ENCODE assay signal across 11 mouse cellular contexts in the genomic region with DNA sequence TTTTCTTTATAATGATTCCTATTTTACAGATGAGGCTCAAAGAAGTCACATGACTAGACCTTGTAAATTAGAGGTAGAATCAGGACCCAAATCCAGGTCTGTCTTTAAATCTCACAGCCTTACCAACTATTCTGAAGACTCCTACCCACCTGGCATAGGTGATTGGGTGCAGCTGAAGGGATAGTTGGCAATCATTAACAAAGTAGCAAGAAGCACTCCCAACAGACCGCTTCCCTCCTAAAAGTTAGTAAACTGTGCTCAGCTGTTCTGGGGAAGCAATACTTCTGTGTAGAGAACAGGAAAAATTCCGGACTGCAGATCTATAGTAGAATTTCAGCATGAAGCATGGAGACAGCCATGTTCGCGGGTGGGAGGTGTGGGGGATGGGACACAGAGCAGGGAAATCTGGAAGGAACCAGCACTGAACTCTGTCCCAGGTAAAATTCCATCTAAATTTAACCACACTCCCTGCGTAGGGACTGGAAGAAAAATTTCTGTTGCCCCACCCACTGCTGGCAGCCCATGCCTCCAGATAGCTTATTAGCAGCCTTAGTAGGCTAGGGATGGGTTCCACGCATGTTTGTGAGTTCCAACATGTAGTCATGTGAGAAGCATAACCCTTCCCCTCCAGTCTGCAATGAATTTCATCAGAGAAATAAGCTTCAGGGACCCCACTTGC. TPM values are rescaled to one million over a fixed set of nuclear protein-coding genes. Genes with fewer than 3 reads are reported as not detected.
DNase-seq lines count a peak whose midpoint lies in the region; ATAC-seq and TF ChIP-seq lines count a peak whose summit lies in the region.
"Had no signal": no experiment of that assay in that cellular context is flagged by ENCODE, and none has a peak within 500 bp of the region (broad histone marks: within the 10 kb centered on the region; RNA-seq: fewer than 3 reads in every experiment).

No protein-coding gene starts in this region.

- no peak for TF ChIP-seq EP300 in liver, embryonic 14.5 days (IDR thresholded peaks at IDR 0.05; ENCODE audit: low read depth)

- peak overlapping the region; percentile 49; the same call in 1 of the 2 replicates for H3K27ac ChIP-seq in embryonic facial prominence, embryonic 13.5 days
- no peak overlapping the region for H3K27ac ChIP-seq in embryonic facial prominence, embryonic 10.5 days (replicated peaks)
- peak overlapping the region; percentile 58 for H3K27ac ChIP-seq in intestine, embryonic 16.5 days (ENCODE audit: low read length)
- no peak overlapping the region for H3K27ac ChIP-seq in liver, embryonic 14.5 days
- H3K27ac ChIP-seq: forebrain, embryonic 12.5 days had no signal

- H3K27me3 ChIP-seq in embryonic facial prominence, embryonic 13.5 days = peaks cover 5% of the 10 kb centered on the region; the same call in 1 of the 2 replicates
- H3K27me3 ChIP-seq in embryonic facial prominence, embryonic 10.5 days (replicated peaks; ENCODE audit: low read depth, poor library complexity, severe bottlenecking) = peaks cover 34% of the 10 kb centered on the region
- no peaks in the 10 kb centered on the region for H3K27me3 ChIP-seq in intestine, embryonic 16.5 days (replicated peaks; ENCODE audit: control insufficient read depth, insufficient read depth, low read length)
- no peaks in the 10 kb centered on the region for H3K27me3 ChIP-seq in liver, embryonic 14.5 days (ENCODE audit: control insufficient read depth, insufficient read depth, low read length)
- H3K27me3 ChIP-seq: forebrain, embryonic 12.5 days had no signal

- H3K36me3 ChIP-seq in embryonic facial prominence, embryonic 13.5 days = no peaks in the 10 kb centered on the region
- no peaks in the 10 kb centered on the region for H3K36me3 ChIP-seq in embryonic facial prominence, embryonic 10.5 days (replicated peaks)
- H3K36me3 ChIP-seq in intestine, embryonic 16.5 days (ENCODE audit: control insufficient read depth, insufficient read depth, low read length) = no peaks in the 10 kb centered on the region
- H3K36me3 ChIP-seq in liver, embryonic 14.5 days (replicated peaks; ENCODE audit: control insufficient read depth, insufficient read depth, low read depth) = no peaks in the 10 kb centered on the region
- H3K36me3 ChIP-seq: forebrain, embryonic 12.5 days had no signal

- H3K9ac ChIP-seq in embryonic facial prominence, embryonic 13.5 days = no peak overlapping the region
- H3K9ac ChIP-seq in intestine, embryonic 16.5 days (ENCODE audit: low read depth, low read length) = no peak overlapping the region
- H3K9ac ChIP-seq in liver, embryonic 14.5 days (replicated peaks) = no peak overlapping the region
- H3K9ac ChIP-seq: forebrain, embryonic 12.5 days; lung, embryonic 14.5 days had no signal

- H3K4me3 ChIP-seq in embryonic facial prominence, embryonic 13.5 days = no peak overlapping the region
- no peak overlapping the region for H3K4me3 ChIP-seq in embryonic facial prominence, embryonic 10.5 days
- peak overlapping the region; percentile 15 for H3K4me3 ChIP-seq in intestine, embryonic 16.5 days (ENCODE audit: low read length)
- H3K4me3 ChIP-seq in liver, embryonic 14.5 days (ENCODE audit: insufficient read depth in 1 of 2, low read depth in 2 of 2, low read length in 2 of 2) = no peak overlapping the region
- H3K4me3 ChIP-seq: forebrain, embryonic 12.5 days had no signal

- H3K4me2 ChIP-seq in embryonic facial prominence, embryonic 13.5 days = no peak overlapping the region
- H3K4me2 ChIP-seq in intestine, embryonic 16.5 days (ENCODE audit: low read depth, low read length) = peak overlapping the region; percentile 47
- peak overlapping the region; percentile 28; the same call in 1 of the 2 replicates for H3K4me2 ChIP-seq in liver, embryonic 14.5 days (ENCODE audit: low read depth)
- H3K4me2 ChIP-seq: forebrain, embryonic 12.5 days had no signal

- H3K9me3 ChIP-seq in embryonic facial prominence, embryonic 13.5 days = no peaks in the 10 kb centered on the region
- no peaks in the 10 kb centered on the region for H3K9me3 ChIP-seq in embryonic facial prominence, embryonic 10.5 days
- no peaks in the 10 kb centered on the region for H3K9me3 ChIP-seq in intestine, embryonic 16.5 days (ENCODE audit: control insufficient read depth, low read length)
- H3K9me3 ChIP-seq in liver, embryonic 14.5 days (ENCODE audit: control insufficient read depth, low read length) = no peaks in the 10 kb centered on the region
- H3K9me3 ChIP-seq: forebrain, embryonic 12.5 days had no signal

- WGBS in embryonic facial prominence, embryonic 13.5 days = 56% methylated on average over 6 of the region's 6 CpGs
- WGBS in embryonic facial prominence, embryonic 10.5 days = 74% methylated on average over 6 of the region's 6 CpGs
- WGBS in intestine, embryonic 16.5 days = 42% methylated on average over 6 of the region's 6 CpGs
- WGBS in liver, embryonic 14.5 days (ENCODE audit: insufficient replicate concordance) = 53% methylated on average over 6 of the region's 6 CpGs

- no peak for TF ChIP-seq CTCF in liver, embryonic 14.5 days (IDR thresholded peaks at IDR 0.05; ENCODE audit: low read depth)

- peaks cover 32% of the 10 kb centered on the region for H3K4me1 ChIP-seq in embryonic facial prominence, embryonic 13.5 days
- H3K4me1 ChIP-seq in embryonic facial prominence, embryonic 10.5 days = peaks cover 40% of the 10 kb centered on the region
- H3K4me1 ChIP-seq in intestine, embryonic 16.5 days (ENCODE audit: control insufficient read depth, insufficient read depth, low read length) = peaks cover 13% of the 10 kb centered on the region
- H3K4me1 ChIP-seq in liver, embryonic 14.5 days (replicated peaks; ENCODE audit: control insufficient read depth in 2 of 2, insufficient read depth in 2 of 2, low read length in 1 of 2) = peaks cover 0 to 3% of the 10 kb centered on the region in 2 experiments; a peak in 1 of 4 replicates

- no peak for DNase-seq in embryonic facial prominence, embryonic 10.5 days (ENCODE audit: low spot score)
- peak; percentile 65 for DNase-seq in gastrocnemius, postnatal 14 days
- no peak for DNase-seq in liver, embryonic 14.5 days (ENCODE audit: low read depth in 3 of 3, low spot score in 3 of 3)
- DNase-seq in frontal cortex, postnatal 14 days (ENCODE audit: low spot score in 2 of 2) = no peak
- no peak for DNase-seq in spleen, postnatal 4 days (ENCODE audit: low spot score in 2 of 2)
- DNase-seq in embryo, embryonic 11 days = no peak
- DNase-seq: cerebellum, adult 11 months; lung, embryonic 14.5 days had no signal

- intact Hi-C loops in gastrocnemius, postnatal 14 days (cut with DNase I; ENCODE audit: low total_unique reads) = no loop called here

- 0 out of 2 replicates have a peak, but pooled peaks have one; percentile 40 for ATAC-seq in embryonic facial prominence, embryonic 13.5 days (ENCODE audit: insufficient number of reproducible peaks, insufficient read depth, low FRiP score, low TSS enrichment, low read depth)
- ATAC-seq in intestine, embryonic 16.5 days = peak; percentile 54
- no peak for ATAC-seq in liver, embryonic 14.5 days (ENCODE audit: insufficient read depth)

RNA-seq across cellular contexts. Expression of a gene that starts 3.3 kb away (rescaled TPM):
- 42.0 and 42.6 TPM in 2 replicates for polyA plus RNA-seq in embryonic facial prominence, embryonic 13.5 days (2015; fragmentation: Nextera tagmentation; extraction: Ambion mirVana)
- 43.5 and 44.9 TPM in 2 replicates for polyA plus RNA-seq in embryonic facial prominence, embryonic 10.5 days (2016; fragmentation: Nextera tagmentation; extraction: Ambion mirVana)
- 10 to 100 TPM; 22.1 to 22.5 TPM for total RNA-seq in gastrocnemius, postnatal 14 days (2021)
- 19.8 and 20.3 TPM in 2 replicates for polyA plus RNA-seq in intestine, embryonic 16.5 days (2015; fragmentation: Nextera tagmentation; extraction: Ambion mirVana)
- 5.2 and 6.5 TPM in 2 replicates for polyA plus RNA-seq in liver, embryonic 14.5 days (2012; rRNA removed)
- 7.0 and 9.0 TPM in 2 replicates for polyA plus RNA-seq in liver, embryonic 14.5 days (2014; fragmentation: Nextera tagmentation; extraction: Ambion mirVana)

Comparison
In these comparisons a context has a peak if more than half of its experiments do, and no peak if none do; other contexts are left out.
1. H3K27ac ChIP-seq: peak in embryonic facial prominence, embryonic 13.5 days (single experiment) and intestine, embryonic 16.5 days (single experiment); none in embryonic facial prominence, embryonic 10.5 days (single experiment) and liver, embryonic 14.5 days (single experiment).